ENCODE assay signal across 7 mouse cellular contexts in genomic region chr1:75505956-75506831, GRCm38 (mm10). TPM values are rescaled to one million over a fixed set of nuclear protein-coding genes. Genes with fewer than 3 reads are reported as not detected.
DNase-seq lines count a peak whose midpoint lies in the region; ATAC-seq and TF ChIP-seq lines count a peak whose summit lies in the region.

TSS of gene Obsl1 (minus strand) at chr1:75506452.

- H3K36me3 ChIP-seq in hindbrain, embryonic 15.5 days = peaks cover 9% of the 10 kb centered on the region
- H3K36me3 ChIP-seq in limb, embryonic 13.5 days = peaks cover 30% of the 10 kb centered on the region
- no peaks in the 10 kb centered on the region for H3K36me3 ChIP-seq in myocyte (ENCODE audit: control insufficient read depth, insufficient read depth)

- H3K27me3 ChIP-seq in hindbrain, embryonic 15.5 days = peaks cover 17% of the 10 kb centered on the region; the same call in 1 of the 2 replicates
- H3K27me3 ChIP-seq in limb, embryonic 13.5 days = peaks cover 7% of the 10 kb centered on the region; the same call in 1 of the 2 replicates
- H3K27me3 ChIP-seq in myocyte (ENCODE audit: control insufficient read depth, insufficient read depth, insufficient read length) = peaks cover 5% of the 10 kb centered on the region

- WGBS in hindbrain, embryonic 15.5 days = under 1% methylated on average over 53 of the region's 65 CpGs
- under 1% methylated on average over 63 of the region's 65 CpGs for WGBS in limb, embryonic 13.5 days

- peak within 1 kb of the TSS; percentile 89 for H3K4me2 ChIP-seq in hindbrain, embryonic 15.5 days
- peak within 1 kb of the TSS; percentile 83 for H3K4me2 ChIP-seq in limb, embryonic 13.5 days (replicated peaks)
- peak within 1 kb of the TSS; percentile 76 for H3K4me2 ChIP-seq in myocyte (ENCODE audit: low read depth)

- H3K4me3 ChIP-seq in hindbrain, embryonic 15.5 days = peak within 1 kb of the TSS; percentile 65
- peak within 1 kb of the TSS; percentile 94 for H3K4me3 ChIP-seq in limb, embryonic 13.5 days
- H3K4me3 ChIP-seq in myocyte = peak within 1 kb of the TSS; percentile 39

- H3ac ChIP-seq in myocyte (ENCODE audit: control insufficient read depth, insufficient read length) = peak within 1 kb of the TSS; percentile 95

- peak within 1 kb of the TSS; percentile 90 for H3K9ac ChIP-seq in hindbrain, embryonic 15.5 days
- H3K9ac ChIP-seq in limb, embryonic 13.5 days = peak within 1 kb of the TSS; percentile 99

- peaks cover 35% of the 10 kb centered on the region for H3K4me1 ChIP-seq in hindbrain, embryonic 15.5 days (replicated peaks)
- H3K4me1 ChIP-seq in limb, embryonic 13.5 days = peaks cover 44% of the 10 kb centered on the region

- no peaks in the 10 kb centered on the region for H3K79me2 ChIP-seq in myocyte (ENCODE audit: control insufficient read depth, insufficient read depth)

- no peaks in the 10 kb centered on the region for H3K9me3 ChIP-seq in hindbrain, embryonic 15.5 days
- H3K9me3 ChIP-seq in limb, embryonic 13.5 days = no peaks in the 10 kb centered on the region

- peak within 1 kb of the TSS; percentile 94 for H3K27ac ChIP-seq in hindbrain, embryonic 15.5 days (replicated peaks)
- H3K27ac ChIP-seq in limb, embryonic 13.5 days = peak within 1 kb of the TSS; percentile 99

- ATAC-seq in hindbrain, embryonic 15.5 days (ENCODE audit: low FRiP score, low read depth) = peak; percentile 79
- ATAC-seq in limb, embryonic 13.5 days (ENCODE audit: low FRiP score, low read depth) = peak; percentile 93

- peak; percentile 52 for TF ChIP-seq POLR2A in myocyte (IDR thresholded peaks at IDR 0.05; ENCODE audit: insufficient read length, low read depth)

- peak; percentile 71 to 87 for DNase-seq in adrenal gland, adult (ENCODE audit: inconsistent age in 2 of 2, low spot score in 1 of 2)
- DNase-seq in cerebellum, postnatal 10 days = peak; percentile 80 to 82
- DNase-seq in gastrocnemius, adult 8-10 months (ENCODE audit: low spot score in 2 of 2) = peak; percentile 32 to 63
- DNase-seq in thymus, postnatal 14 days = peak; percentile 55

TF ChIP-seq in myocyte, 11 proteins besides CTCF, POLR2A, EP300 and RAD21:
- TF ChIP-seq REST (IDR thresholded peaks at IDR 0.05; ENCODE audit: insufficient read depth, insufficient read length) = no peak
- TF ChIP-seq TCF12 (IDR thresholded peaks at IDR 0.05; ENCODE audit: insufficient read depth, poor library complexity, severe bottlenecking) = peak; percentile 84
- TF ChIP-seq TCF3 (IDR thresholded peaks at IDR 0.05; ENCODE audit: insufficient read length, low read depth) = peak; percentile 23
- no peak for TF ChIP-seq POLR2AphosphoS2 (IDR thresholded peaks at IDR 0.05; ENCODE audit: insufficient read length, low read depth)
- TF ChIP-seq MYOG (IDR thresholded peaks at IDR 0.05; ENCODE audit: control insufficient read depth in 1 of 3, insufficient read depth in 1 of 3, insufficient read length in 2 of 3, low read depth in 2 of 3) = peak; percentile 82 to 98 (median 95)
- no peak for TF ChIP-seq MAX (IDR thresholded peaks at IDR 0.05; ENCODE audit: low read depth)
- no peak for TF ChIP-seq SRF (IDR thresholded peaks at IDR 0.05; ENCODE audit: control insufficient read depth, insufficient read length, low read depth)
- TF ChIP-seq USF1 (IDR thresholded peaks at IDR 0.05; ENCODE audit: low read depth) = no peak
- peak; percentile 60 to 95 (median 85) for TF ChIP-seq MYOD1 (IDR thresholded peaks at IDR 0.05; ENCODE audit: control insufficient read depth in 1 of 3, insufficient read length in 2 of 3, low read depth in 2 of 3)
- TF ChIP-seq E2F4 (IDR thresholded peaks at IDR 0.05; ENCODE audit: insufficient read depth) = peak; percentile 23
- no peak for TF ChIP-seq CEBPB (IDR thresholded peaks at IDR 0.05; ENCODE audit: insufficient read depth, poor library complexity, severe bottlenecking)

RNA-seq across cellular contexts. Expression of gene Obsl1, which starts in this region (rescaled TPM):
- 10 to 100 TPM; 22.2 to 38.4 (median 28.3) TPM for total RNA-seq in gastrocnemius, adult 8-10 months (2022)
- polyA plus RNA-seq in hindbrain, embryonic 15.5 days (2015; fragmentation: Nextera tagmentation; extraction: Ambion mirVana) = 28.1 and 34.9 TPM in 2 replicates
- polyA plus RNA-seq in limb, embryonic 13.5 days (2015; fragmentation: Nextera tagmentation; extraction: Ambion mirVana) = 85.1 and 86.4 TPM in 2 replicates
- 148 TPM for polyA plus RNA-seq in myocyte (2012; fragmentation: generic; extraction: Trizol)

Comparison
In these comparisons a context has a peak if more than half of its experiments do, and no peak if none do; other contexts are left out.
1. Peak in every context shown above with its lines: DNase-seq, ATAC-seq, H3K4me3 ChIP-seq and H3K27ac ChIP-seq.
2. H3K4me3 ChIP-seq: peak in every context shown above with its lines; median percentile 94 in limb, embryonic 13.5 days; 65 in hindbrain, embryonic 15.5 days; 39 in myocyte.